Mouse (Mus musculus) liver, postnatal 0 days (tissue): ENCODE data around the gene Celsr3. TPM values are rescaled to one million over a fixed set of nuclear protein-coding genes. Genes with fewer than 3 reads are reported as not detected.

Source experiments
- ATAC-seq: fragments of 200-750 bp; cut with Nextera tagmentation; 2 replicates; pipeline ENCODE4 v1.8.0; 2017; ENCODE audit warnings: mild to moderate bottlenecking, moderate library complexity
- DNase-seq: peaks from one replicate; pipeline ENCODE4 v3.0.0-alpha.2; 2016
- H3K27ac ChIP-seq: fragments of 300-500 bp; sonication (generic); 2 replicates; pipeline ENCODE4 v1.5.1; 2014; ENCODE audit warnings: antibody characterized with exemption, moderate library complexity, mild to moderate bottlenecking, low read depth
- H3K27me3 ChIP-seq: fragments of 300-500 bp; sonication (generic); 2 replicates; pipeline ENCODE4 v1.6.1; 2014; ENCODE audit warnings: low read length, control low read depth, mixed read lengths; ENCODE audit not compliant: insufficient read depth
- H3K36me3 ChIP-seq: fragments of 300-500 bp; sonication (generic); replicated peaks from 2 replicates; pipeline ENCODE4 v1.6.1; 2014; ENCODE audit warnings: mild to moderate bottlenecking, control low read depth, low read length, moderate library complexity, mixed read lengths; ENCODE audit not compliant: insufficient read depth
- H3K4me1 ChIP-seq: fragments of 300-500 bp; sonication (generic); 2 replicates; pipeline ENCODE4 v1.6.1; 2014; ENCODE audit warnings: antibody characterized with exemption, mild to moderate bottlenecking, control low read depth; ENCODE audit not compliant: insufficient read depth
- H3K4me2 ChIP-seq: fragments of 300-500 bp; sonication (generic); 2 replicates; pipeline ENCODE4 v1.6.1; 2014; ENCODE audit warnings: low read depth, mild to moderate bottlenecking, low read length, moderate library complexity, mixed read lengths
- H3K4me3 ChIP-seq: fragments of 300-500 bp; sonication (generic); 2 replicates; pipeline ENCODE4 v1.5.1; 2014; ENCODE audit warnings: low read depth, low read length
- H3K9ac ChIP-seq: fragments of 300-500 bp; sonication (generic); replicated peaks from 2 replicates; pipeline ENCODE4 v1.6.1; 2014; ENCODE audit warnings: mild to moderate bottlenecking, moderate library complexity
- H3K9me3 ChIP-seq: fragments of 300-500 bp; sonication (generic); 2 replicates; pipeline ENCODE4 v1.6.1; 2016; ENCODE audit warnings: mild to moderate bottlenecking, control low read depth, low read length, mixed read lengths
- CTCF ChIP-seq: sonication (generic); IDR thresholded peaks from 2 replicates; pipeline ENCODE4 v1.5.1; 2016; ENCODE audit warnings: antibody characterized with exemption, low read depth
- EP300 ChIP-seq: IDR thresholded peaks from 2 replicates; pipeline ENCODE4 v1.6.1; 2016; ENCODE audit warnings: antibody characterized with exemption, low read depth, mild to moderate bottlenecking
- whole genome bisulfite sequencing: fragments of 180-500 bp; shearing (Covaris S2); extraction: QIAGEN DNeasy Blood & Tissue Kit; methylation state at CpG from one replicate; pipeline ENCODE4 v1.1.7; 2014; ENCODE audit not compliant: insufficient replicate concordance; 5-methylcytosine and 5-hydroxymethylcytosine counted together
- polyA plus RNA-seq: library from polyadenylated mRNA; unstranded; fragments of >200 nt; fragmentation: Nextera tagmentation; extraction: Ambion mirVana; gene quantifications from 2 replicates; pipeline ENCODE4 v1.2.1, GENCODE M21; 2015

Gene Celsr3
- polyA plus RNA-seq = 0.09 and 0.23 TPM in 2 replicates

DNA sequence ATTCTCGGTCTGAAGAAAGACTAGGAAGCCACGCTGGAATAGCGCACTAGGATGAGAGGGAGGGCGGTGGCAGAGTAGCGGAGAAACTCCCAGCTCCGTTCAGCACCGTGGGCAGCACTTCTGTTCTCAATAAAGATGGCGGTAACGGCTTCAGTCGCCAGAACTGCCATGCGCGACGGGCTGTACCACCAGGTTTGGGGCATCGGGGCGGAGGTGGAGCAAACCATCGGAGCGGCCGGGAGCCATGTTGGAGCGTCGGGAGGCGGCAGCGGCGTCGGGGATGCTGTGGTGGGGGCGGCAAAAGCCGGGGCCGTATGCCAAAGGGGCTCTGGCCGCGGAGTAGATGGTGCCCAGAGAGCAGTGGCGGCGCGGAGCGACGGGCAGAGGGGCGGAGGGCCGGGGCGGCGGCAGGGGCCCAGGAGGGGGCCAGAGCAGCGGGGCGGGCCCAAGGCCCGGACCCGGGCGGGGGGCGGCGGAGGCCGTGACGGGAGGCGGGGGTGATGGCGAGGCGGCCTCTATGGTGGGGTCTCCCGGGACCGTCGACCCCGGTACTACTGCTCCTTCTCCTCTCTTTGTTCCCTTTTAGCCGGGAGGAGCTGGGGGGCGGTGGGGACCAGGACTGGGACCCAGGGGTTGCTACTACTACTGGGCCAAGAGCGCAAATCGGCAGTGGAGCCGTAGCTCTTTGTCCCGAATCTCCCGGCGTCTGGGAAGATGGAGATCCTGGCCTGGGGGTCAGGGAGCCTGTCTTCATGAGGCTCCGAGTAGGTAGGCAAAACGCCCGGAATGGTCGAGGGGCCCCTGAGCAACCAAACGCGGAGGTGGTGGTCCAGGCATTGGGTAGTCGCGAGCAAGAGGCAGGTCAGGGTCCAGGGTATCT lies at the start of gene Celsr3:
TSS of gene Celsr3 (plus strand) at position 501 of the 880 bp plus-strand sequence.
- no peak within 1 kb of the TSS for H3K27ac ChIP-seq
- TF ChIP-seq CTCF (no peak), EP300 (no peak)
- ATAC-seq (peak; percentile 65), DNase-seq (peak; percentile 75)
- H3K9ac ChIP-seq = no peak within 1 kb of the TSS
- no peaks in the 10 kb centered on the region for H3K36me3 ChIP-seq
- WGBS = 2% methylated on average over 48 of the region's 70 CpGs
- H3K4me3 ChIP-seq = peak within 1 kb of the TSS; percentile 31
- H3K9me3 ChIP-seq = no peaks in the 10 kb centered on the region
- peaks cover 73% of the 10 kb centered on the region for H3K27me3 ChIP-seq
- H3K4me1 ChIP-seq = peaks cover 13% of the 10 kb centered on the region
- H3K4me2 ChIP-seq = peak within 1 kb of the TSS; percentile 67

DNA sequence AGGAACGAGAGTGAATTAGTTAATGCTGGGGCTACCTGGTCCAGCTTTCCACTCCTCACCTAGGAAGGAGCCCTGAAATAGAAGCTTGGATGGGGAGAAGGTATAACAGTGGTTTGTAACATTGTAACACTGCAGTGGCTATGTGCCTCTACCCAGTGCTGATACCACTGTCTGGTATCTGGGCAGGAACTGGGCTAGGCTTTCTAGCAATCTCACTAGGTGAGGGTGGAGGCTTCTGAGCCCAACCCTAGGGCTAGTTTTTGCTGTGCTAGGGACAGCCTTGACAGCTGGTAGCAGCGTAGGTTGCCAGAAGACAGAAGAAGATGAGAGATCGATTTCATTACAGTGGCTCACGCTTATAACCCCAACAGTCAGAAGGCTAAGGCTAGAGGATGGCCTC lies 49.5 kb upstream of the Celsr3 start:
- H3K36me3 ChIP-seq = no peaks in the 10 kb centered on the region
- no peak overlapping the region for H3K4me3 ChIP-seq
- DNase-seq (no peak), ATAC-seq (no peak)
- no peak overlapping the region for H3K27ac ChIP-seq
- TF ChIP-seq CTCF (no peak), EP300 (no peak)
- no peaks in the 10 kb centered on the region for H3K9me3 ChIP-seq
- H3K4me1 ChIP-seq = no peaks in the 10 kb centered on the region
- no peak overlapping the region for H3K4me2 ChIP-seq
- 87% methylated on average over 4 of the region's 4 CpGs for WGBS
- H3K27me3 ChIP-seq = peaks cover 2% of the 10 kb centered on the region; the same call in 1 of the 2 replicates
- no peak overlapping the region for H3K9ac ChIP-seq

DNA sequence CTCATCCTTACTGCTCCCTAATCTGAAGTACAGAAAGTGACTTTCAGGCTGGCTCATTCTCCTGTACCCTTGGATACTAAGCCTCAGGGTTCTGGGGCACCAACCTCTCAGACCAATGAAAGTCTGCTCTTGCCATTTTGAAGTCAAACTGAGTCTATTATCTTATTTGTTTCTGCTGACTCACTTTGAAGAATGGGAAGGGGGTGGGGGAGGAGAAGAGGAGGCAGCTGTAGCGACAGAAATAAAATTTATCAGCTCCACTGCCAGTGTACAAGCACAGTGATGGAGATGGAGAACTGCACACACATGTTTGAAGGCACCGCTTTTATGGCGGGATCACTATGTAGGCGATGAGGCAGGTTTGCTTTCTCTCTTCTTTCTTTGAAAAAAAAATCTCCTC lies 48.8 kb upstream of the Celsr3 start:
- H3K4me3 ChIP-seq = no peak overlapping the region
- H3K9ac ChIP-seq = no peak overlapping the region
- H3K4me1 ChIP-seq = peaks cover 3% of the 10 kb centered on the region; the same call in 1 of the 2 replicates
- no peak for TF ChIP-seq CTCF
- no peak for TF ChIP-seq EP300
- no peak overlapping the region for H3K4me2 ChIP-seq
- no peak for ATAC-seq
- H3K9me3 ChIP-seq = no peaks in the 10 kb centered on the region
- no peak overlapping the region for H3K27ac ChIP-seq
- no peak for DNase-seq
- H3K36me3 ChIP-seq = no peaks in the 10 kb centered on the region
- H3K27me3 ChIP-seq = no peaks in the 10 kb centered on the region
- 71% methylated on average over 4 of the region's 4 CpGs for WGBS

- Histone ChIP-seq H3K36me3 (no peaks in the 10 kb centered on the region), H3K4me3 (no peak overlapping the region), H3K4me1 (peaks cover 18% of the 10 kb centered on the region), H3K9me3 (no peaks in the 10 kb centered on the region), H3K27ac (no peak overlapping the region), H3K27me3 (no peaks in the 10 kb centered on the region), H3K4me2 (no peak overlapping the region), H3K9ac (no peak overlapping the region)
- WGBS = 61% methylated on average over 5 of the region's 5 CpGs
- no peak for TF ChIP-seq CTCF
- TF ChIP-seq EP300 = no peak
- ATAC-seq = no peak
- DNase-seq = no peak
Measured at GRCm38 (mm10) chr9:108780959-108781358, 45.2 kb upstream of the Celsr3 start.

DNA sequence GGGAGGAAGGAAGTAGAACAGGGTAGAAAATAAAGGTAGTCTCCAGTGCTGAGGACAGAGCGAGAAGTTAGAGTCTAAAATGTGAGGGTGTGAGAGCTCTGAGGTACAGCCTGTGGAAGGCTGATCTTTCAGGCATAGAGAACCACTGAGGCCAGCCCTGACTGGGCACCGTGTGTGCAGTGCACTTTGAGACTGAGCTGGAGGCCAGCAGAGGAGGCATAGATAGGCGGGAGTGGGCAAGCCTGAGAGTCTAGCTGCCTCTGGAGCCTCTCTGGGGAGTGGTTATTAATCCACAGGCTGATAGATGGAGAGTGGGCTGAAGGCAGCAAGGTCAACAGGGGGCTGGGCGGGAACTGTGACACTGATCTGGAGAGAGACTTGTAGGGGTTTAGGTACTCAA lies 44.2 kb upstream of the Celsr3 start:
- H3K4me2 ChIP-seq = no peak overlapping the region
- H3K9ac ChIP-seq = no peak overlapping the region
- DNase-seq (no peak), ATAC-seq (no peak)
- TF ChIP-seq CTCF = no peak
- no peak for TF ChIP-seq EP300
- no peaks in the 10 kb centered on the region for H3K27me3 ChIP-seq
- H3K4me1 ChIP-seq = peaks cover 25% of the 10 kb centered on the region
- H3K4me3 ChIP-seq = no peak overlapping the region
- no peak overlapping the region for H3K27ac ChIP-seq
- H3K9me3 ChIP-seq = no peaks in the 10 kb centered on the region
- 64% methylated on average over 4 of the region's 4 CpGs for WGBS
- no peaks in the 10 kb centered on the region; the same call in 1 of the 2 replicates for H3K36me3 ChIP-seq

- no peak for TF ChIP-seq CTCF
- no peak for TF ChIP-seq EP300
- Histone ChIP-seq H3K36me3 (no peaks in the 10 kb centered on the region; the same call in 1 of the 2 replicates), H3K4me1 (peaks cover 35% of the 10 kb centered on the region), H3K4me2 (peak overlapping the region; percentile 73), H3K9me3 (no peaks in the 10 kb centered on the region), H3K4me3 (peak overlapping the region; percentile 86), H3K27ac (peak overlapping the region; percentile 49; the same call in 1 of the 2 replicates), H3K27me3 (no peaks in the 10 kb centered on the region), H3K9ac (no peak overlapping the region)
- WGBS = 34% methylated on average over 9 of the region's 9 CpGs
- DNase-seq (no peak), ATAC-seq (no peak)
Measured at GRCm38 (mm10) chr9:108782836-108783547, 43.1 kb upstream of the Celsr3 start.
